Mouse (Mus musculus): ENCODE results near the gene Mxra8. TPM values are rescaled to one million over a fixed set of nuclear protein-coding genes. Genes with fewer than 3 reads are reported as not detected.

The Mxra8 gene
- polyA plus RNA-seq, 1 experiment = 87.5 TPM

DNA sequence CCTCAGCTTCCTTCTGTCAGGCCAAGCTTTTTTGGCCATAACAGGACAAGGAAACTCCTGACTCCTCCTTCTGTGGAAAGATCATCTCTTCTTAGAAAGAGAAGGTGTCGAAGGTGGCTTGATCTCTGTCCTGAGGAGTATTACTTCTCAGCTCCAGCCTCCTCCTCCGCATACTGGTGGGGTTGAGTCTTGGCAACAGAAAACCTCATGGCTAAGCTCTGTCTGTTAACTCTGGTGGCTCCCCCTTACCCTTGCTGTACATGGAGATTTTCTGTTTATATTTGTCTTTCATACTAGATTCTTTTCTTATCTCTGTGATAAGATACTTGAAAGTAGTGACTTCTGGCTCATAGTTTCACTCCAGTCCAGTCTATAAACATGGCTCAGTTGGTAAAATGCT is 45.8 kb upstream of the Mxra8 start:
- Histone ChIP-seq H3K36me3 (ENCODE audit: control insufficient read depth, insufficient read depth) (no peaks in the 10 kb centered on the region), H3K4me3 (no peak overlapping the region), H3K27me3 (ENCODE audit: control insufficient read depth, insufficient read depth, insufficient read length) (peaks cover 15% of the 10 kb centered on the region), H3K4me2 (ENCODE audit: low read depth) (no peak overlapping the region), H3ac (ENCODE audit: control insufficient read depth, insufficient read length) (no peak overlapping the region), H3K79me2 (ENCODE audit: control insufficient read depth, insufficient read depth) (no peaks in the 10 kb centered on the region)
- TF ChIP-seq SRF (IDR thresholded peaks at IDR 0.05; ENCODE audit: control insufficient read depth, insufficient read length, low read depth) = no peak
- TF ChIP-seq E2F4 (IDR thresholded peaks at IDR 0.05; ENCODE audit: insufficient read depth) = no peak
- TF ChIP-seq MAX (IDR thresholded peaks at IDR 0.05; ENCODE audit: low read depth) = no peak
- TF ChIP-seq REST (IDR thresholded peaks at IDR 0.05; ENCODE audit: insufficient read depth, insufficient read length) = no peak
- TF ChIP-seq POLR2A (IDR thresholded peaks at IDR 0.05; ENCODE audit: insufficient read length, low read depth) = no peak
- no peak for TF ChIP-seq CEBPB (IDR thresholded peaks at IDR 0.05; ENCODE audit: insufficient read depth, poor library complexity, severe bottlenecking)
- no peak for TF ChIP-seq TCF3 (IDR thresholded peaks at IDR 0.05; ENCODE audit: insufficient read length, low read depth)
- no peak for TF ChIP-seq TCF12 (IDR thresholded peaks at IDR 0.05; ENCODE audit: insufficient read depth, poor library complexity, severe bottlenecking)
- TF ChIP-seq MYOG (IDR thresholded peaks at IDR 0.05; ENCODE audit: control insufficient read depth in 1 of 3, insufficient read depth in 1 of 3, insufficient read length in 2 of 3, low read depth in 2 of 3) = no peak

GRCm38 (mm10) chr4:155802075-155802474 is 37.4 kb upstream of the Mxra8 start:
- H3ac ChIP-seq (ENCODE audit: control insufficient read depth, insufficient read length) = no peak overlapping the region
- no peak overlapping the region for H3K4me3 ChIP-seq
- H3K4me2 ChIP-seq (ENCODE audit: low read depth) = no peak overlapping the region
- no peaks in the 10 kb centered on the region for H3K27me3 ChIP-seq (ENCODE audit: control insufficient read depth, insufficient read depth, insufficient read length)
- peaks cover 24% of the 10 kb centered on the region for H3K79me2 ChIP-seq (ENCODE audit: control insufficient read depth, insufficient read depth)
- peaks cover 9% of the 10 kb centered on the region for H3K36me3 ChIP-seq (ENCODE audit: control insufficient read depth, insufficient read depth)
- TF ChIP-seq E2F4 (IDR thresholded peaks at IDR 0.05; ENCODE audit: insufficient read depth) (no peak), USF1 (IDR thresholded peaks at IDR 0.05; ENCODE audit: low read depth) (no peak), TCF12 (IDR thresholded peaks at IDR 0.05; ENCODE audit: insufficient read depth, poor library complexity, severe bottlenecking) (no peak), TCF3 (IDR thresholded peaks at IDR 0.05; ENCODE audit: insufficient read length, low read depth) (no peak), REST (IDR thresholded peaks at IDR 0.05; ENCODE audit: insufficient read depth, insufficient read length) (no peak), SRF (IDR thresholded peaks at IDR 0.05; ENCODE audit: control insufficient read depth, insufficient read length, low read depth) (no peak), MYOG (IDR thresholded peaks at IDR 0.05; ENCODE audit: control insufficient read depth in 1 of 3, insufficient read depth in 1 of 3, insufficient read length in 2 of 3, low read depth in 2 of 3) (no peak), MAX (IDR thresholded peaks at IDR 0.05; ENCODE audit: low read depth) (no peak), POLR2AphosphoS2 (IDR thresholded peaks at IDR 0.05; ENCODE audit: insufficient read length, low read depth) (no peak), POLR2A (IDR thresholded peaks at IDR 0.05; ENCODE audit: insufficient read length, low read depth) (no peak), CEBPB (IDR thresholded peaks at IDR 0.05; ENCODE audit: insufficient read depth, poor library complexity, severe bottlenecking) (no peak), MYOD1 (IDR thresholded peaks at IDR 0.05; ENCODE audit: control insufficient read depth in 1 of 3, insufficient read length in 2 of 3, low read depth in 2 of 3) (no peak)

DNA sequence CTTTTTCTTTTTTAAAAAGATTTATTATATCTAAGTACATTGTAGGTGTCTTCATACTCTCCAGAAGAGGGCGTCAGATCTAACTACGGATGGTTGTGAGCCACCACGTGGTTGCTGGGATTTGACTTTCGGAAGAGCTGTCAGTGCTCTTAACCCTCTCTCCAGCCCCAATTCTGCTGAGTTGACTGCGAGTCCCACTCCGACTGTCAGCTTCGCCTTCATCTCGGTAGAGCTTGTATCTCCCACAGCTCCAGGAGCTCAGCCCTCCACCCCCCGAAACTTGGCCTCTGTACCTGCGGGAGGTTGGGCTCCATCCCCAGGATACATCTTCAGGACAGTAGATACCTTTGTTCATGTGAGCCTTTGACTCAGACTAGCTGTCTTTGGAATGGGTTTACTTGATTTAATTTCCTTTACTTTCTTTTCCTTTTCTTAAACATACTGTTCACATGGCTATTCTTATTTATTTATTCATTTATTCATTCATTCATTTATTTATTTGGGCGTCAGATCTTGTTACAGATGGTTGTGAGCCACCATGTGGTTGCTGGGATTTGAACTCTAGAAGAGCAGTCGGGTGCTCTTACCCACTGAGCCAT is 36.6 kb upstream of the Mxra8 start, which contains the start of gene Mrpl20:
Gene Mrpl20, plus strand, starts transcription at position 138 of the 599 bp plus-strand sequence.
- Histone ChIP-seq H3K36me3 (ENCODE audit: control insufficient read depth, insufficient read depth) (peaks cover 11% of the 10 kb centered on the region), H3K4me2 (ENCODE audit: low read depth) (peak within 1 kb of the TSS; percentile 96), H3ac (ENCODE audit: control insufficient read depth, insufficient read length) (peak within 1 kb of the TSS; percentile 5), H3K27me3 (ENCODE audit: control insufficient read depth, insufficient read depth, insufficient read length) (no peaks in the 10 kb centered on the region), H3K4me3 (peak within 1 kb of the TSS; percentile 88), H3K79me2 (ENCODE audit: control insufficient read depth, insufficient read depth) (peaks cover 24% of the 10 kb centered on the region)
- no peak for TF ChIP-seq USF1 (IDR thresholded peaks at IDR 0.05; ENCODE audit: low read depth)
- TF ChIP-seq MYOD1 (IDR thresholded peaks at IDR 0.05; ENCODE audit: control insufficient read depth in 1 of 3, insufficient read length in 2 of 3, low read depth in 2 of 3) = no peak

DNA sequence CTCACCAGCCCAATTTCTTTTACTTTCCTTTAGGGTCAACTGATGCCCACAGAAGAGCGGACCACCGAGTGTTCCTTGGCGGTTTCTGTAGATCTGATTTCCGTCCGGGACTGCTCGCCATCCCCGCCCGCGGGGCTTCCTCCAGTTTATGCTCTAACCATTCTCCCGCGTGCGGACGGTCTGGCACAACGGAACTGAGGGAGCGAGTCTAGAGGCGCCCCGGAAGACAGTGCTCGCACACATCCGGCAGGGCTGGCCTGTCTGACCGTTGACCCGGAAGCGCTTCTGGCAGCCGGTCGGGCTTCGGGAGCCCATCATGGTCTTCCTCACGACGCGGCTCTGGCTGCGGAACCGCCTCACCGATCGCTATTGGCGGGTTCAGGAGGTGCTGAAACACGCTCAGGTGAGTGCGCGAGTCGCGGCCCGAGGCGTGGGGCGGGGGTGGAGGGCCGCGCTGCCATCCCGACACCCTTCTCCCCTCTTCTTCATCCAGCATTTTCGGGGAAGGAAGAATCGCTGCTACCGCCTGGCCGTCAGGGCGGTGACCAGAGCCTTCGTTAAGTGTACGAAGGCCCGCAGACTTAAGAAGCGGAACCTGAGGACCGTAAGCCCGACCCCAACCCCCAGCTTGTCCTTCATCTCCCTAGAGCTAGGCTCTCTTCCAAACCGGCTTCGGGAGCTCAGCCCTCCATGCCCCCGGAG is 36.0 kb upstream of the Mxra8 start:
- peaks cover 17% of the 10 kb centered on the region for H3K36me3 ChIP-seq (ENCODE audit: control insufficient read depth, insufficient read depth)
- H3ac ChIP-seq (ENCODE audit: control insufficient read depth, insufficient read length) = peak overlapping the region; percentile 5
- H3K4me3 ChIP-seq = peak overlapping the region; percentile 88
- peaks cover 24% of the 10 kb centered on the region for H3K79me2 ChIP-seq (ENCODE audit: control insufficient read depth, insufficient read depth)
- H3K27me3 ChIP-seq (ENCODE audit: control insufficient read depth, insufficient read depth, insufficient read length) = no peaks in the 10 kb centered on the region
- TF ChIP-seq SRF (IDR thresholded peaks at IDR 0.05; ENCODE audit: control insufficient read depth, insufficient read length, low read depth) = no peak
- TF ChIP-seq MYOD1 (IDR thresholded peaks at IDR 0.05; ENCODE audit: control insufficient read depth in 1 of 3, insufficient read length in 2 of 3, low read depth in 2 of 3) = no peak
- no peak for TF ChIP-seq E2F4 (IDR thresholded peaks at IDR 0.05; ENCODE audit: insufficient read depth)
- TF ChIP-seq MAX (IDR thresholded peaks at IDR 0.05; ENCODE audit: low read depth) = no peak
- peak; percentile 72 for TF ChIP-seq POLR2AphosphoS2 (IDR thresholded peaks at IDR 0.05; ENCODE audit: insufficient read length, low read depth)
- TF ChIP-seq REST (IDR thresholded peaks at IDR 0.05; ENCODE audit: insufficient read depth, insufficient read length) = no peak
- no peak for TF ChIP-seq CEBPB (IDR thresholded peaks at IDR 0.05; ENCODE audit: insufficient read depth, poor library complexity, severe bottlenecking)
- peak in 1 of 3 experiments; percentile 28 for TF ChIP-seq MYOG (IDR thresholded peaks at IDR 0.05; ENCODE audit: control insufficient read depth in 1 of 3, insufficient read depth in 1 of 3, insufficient read length in 2 of 3, low read depth in 2 of 3)
- no peak for TF ChIP-seq USF1 (IDR thresholded peaks at IDR 0.05; ENCODE audit: low read depth)
- TF ChIP-seq POLR2A (IDR thresholded peaks at IDR 0.05; ENCODE audit: insufficient read length, low read depth) = peak; percentile 61
- TF ChIP-seq TCF3 (IDR thresholded peaks at IDR 0.05; ENCODE audit: insufficient read length, low read depth) = no peak
- TF ChIP-seq TCF12 (IDR thresholded peaks at IDR 0.05; ENCODE audit: insufficient read depth, poor library complexity, severe bottlenecking) = no peak
- peak overlapping the region; percentile 96 for H3K4me2 ChIP-seq (ENCODE audit: low read depth)

All from myocyte (in vitro differentiated cells).